Mouse (Mus musculus) stomach, postnatal 0 days (tissue): ENCODE data around the gene Fgf18.

Source experiments
- CTCF ChIP-seq: IDR thresholded peaks from 2 replicates; pipeline ENCODE4 v1.5.1; 2016; ENCODE audit warnings: antibody characterized with exemption, low read depth, mild to moderate bottlenecking, moderate library complexity
- EP300 ChIP-seq: optimal IDR thresholded peaks from 2 replicates; pipeline ENCODE3; 2016; ENCODE audit warnings: antibody characterized with exemption

DNA sequence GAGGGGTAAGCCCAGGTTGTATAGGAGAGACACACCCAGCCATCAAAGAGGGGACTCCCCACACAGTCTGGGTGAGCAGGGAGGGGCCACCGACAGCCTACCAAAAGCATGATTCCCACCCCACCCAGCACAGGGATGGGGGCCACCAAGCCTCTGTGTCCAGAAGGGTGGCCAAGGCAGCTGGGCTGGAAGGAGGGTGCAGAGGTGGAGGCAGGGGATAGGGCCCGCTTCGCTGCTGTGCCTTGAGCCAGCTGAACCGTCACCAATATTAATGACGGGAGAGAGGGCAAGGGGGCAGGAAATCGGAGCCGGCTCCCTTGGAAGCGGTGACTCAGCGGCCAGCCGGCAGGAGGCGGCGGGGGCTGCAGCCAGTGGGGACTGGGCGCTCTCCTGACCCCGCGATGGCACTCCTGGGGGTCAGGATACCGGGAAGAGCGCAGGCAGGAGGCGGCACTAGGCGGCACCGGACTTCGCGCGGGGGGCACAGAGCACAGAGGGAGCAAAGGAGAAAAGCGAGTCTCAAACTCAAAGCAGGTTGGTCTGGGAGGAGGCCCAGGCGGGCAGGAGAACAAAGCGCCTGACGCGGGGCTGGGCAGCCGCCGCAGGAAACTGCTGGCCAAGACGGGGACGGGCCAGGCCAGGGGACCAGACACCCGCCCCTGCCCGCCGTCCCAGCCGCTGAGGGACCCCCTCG is 24.5 kb downstream of the Fgf18 start:
- TF ChIP-seq CTCF (peak; percentile 30; the same call in 1 of the 2 replicates), EP300 (no peak)
